Mouse (Mus musculus): ENCODE data around the gene Lias.

DNA sequence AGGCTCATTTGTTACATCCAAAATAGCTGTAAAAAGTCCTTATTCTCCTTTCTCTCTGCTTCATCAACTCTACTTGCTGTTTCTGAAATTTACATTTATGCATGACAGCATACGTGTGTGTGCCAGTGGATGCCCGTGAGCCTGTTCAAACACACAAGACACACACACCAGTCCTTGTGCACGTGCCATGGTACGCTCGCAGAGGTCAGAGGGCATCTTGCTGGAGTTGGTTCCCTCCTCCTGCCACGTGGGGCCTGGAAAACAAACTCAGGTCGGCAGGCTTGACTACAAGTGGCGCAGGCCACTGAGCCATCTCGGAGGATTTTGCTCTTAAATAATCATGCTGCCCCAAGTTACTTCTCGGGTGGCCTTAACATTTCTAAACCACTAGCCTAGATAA, 40.8 kb upstream of the Lias start:
- TF ChIP-seq POLR2A (IDR thresholded peaks at IDR 0.05; ENCODE audit: low read depth, low read length) (no peak), CTCF (IDR thresholded peaks at IDR 0.05; ENCODE audit: borderline replicate concordance, insufficient read depth, low read length) (no peak)
